Mouse (Mus musculus) frontal cortex, postnatal 25 days (tissue): Measurements from ENCODE around the gene Rgs6.

Source experiments
- DNase-seq, 2 experiments: peaks; one replicate each; pipeline ENCODE4 v3.0.0; 2022; ENCODE audit warnings: low spot score in 2 of 2

The Rgs6 gene

GRCm38 (mm10) chr12:82972661-82973060 lies 384.6 kb downstream of the Rgs6 start:
- no peak for DNase-seq

GRCm38 (mm10) chr12:82973771-82974170 lies 385.7 kb downstream of the Rgs6 start:
- DNase-seq, result no peak

DNA sequence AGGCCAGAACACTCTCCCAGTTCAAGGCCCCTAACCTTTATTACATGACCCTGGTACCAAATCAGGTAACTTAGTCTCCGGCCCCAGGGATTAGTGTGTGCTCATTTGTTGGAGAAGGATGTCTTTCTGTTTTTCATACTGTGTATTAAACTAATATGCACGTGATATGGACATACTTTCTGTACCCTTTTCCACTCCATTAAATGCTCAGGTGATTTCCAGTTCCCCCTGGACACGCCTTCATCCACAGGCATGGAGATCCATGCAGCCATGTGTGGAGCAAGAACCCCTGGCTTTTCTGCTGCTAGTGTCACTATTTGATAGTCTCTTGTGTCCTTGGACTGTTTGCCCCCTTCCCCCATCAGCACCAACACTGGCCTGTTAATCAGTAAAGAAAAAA lies 390.2 kb downstream of the Rgs6 start:
- DNase-seq, result no peak

DNA sequence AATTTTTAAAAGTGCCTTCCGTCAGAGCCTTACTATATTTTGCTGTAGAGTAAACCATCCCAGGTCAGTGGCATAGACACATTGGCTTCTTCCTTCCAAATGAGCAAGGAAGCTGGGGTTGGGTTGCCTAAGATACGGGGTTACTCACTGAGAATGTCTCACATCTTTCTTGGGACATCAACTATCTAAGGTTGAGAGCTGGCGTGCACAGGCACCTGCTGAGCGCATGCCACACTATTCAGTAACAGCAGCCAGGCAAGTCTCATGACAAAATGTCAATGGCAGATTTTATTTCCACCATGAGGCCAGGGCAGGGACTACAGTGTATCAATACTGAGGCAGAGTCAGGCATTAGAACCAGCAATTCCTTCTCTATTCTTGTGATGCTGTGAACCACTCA lies 394.6 kb downstream of the Rgs6 start:
- DNase-seq, result no peak

DNA sequence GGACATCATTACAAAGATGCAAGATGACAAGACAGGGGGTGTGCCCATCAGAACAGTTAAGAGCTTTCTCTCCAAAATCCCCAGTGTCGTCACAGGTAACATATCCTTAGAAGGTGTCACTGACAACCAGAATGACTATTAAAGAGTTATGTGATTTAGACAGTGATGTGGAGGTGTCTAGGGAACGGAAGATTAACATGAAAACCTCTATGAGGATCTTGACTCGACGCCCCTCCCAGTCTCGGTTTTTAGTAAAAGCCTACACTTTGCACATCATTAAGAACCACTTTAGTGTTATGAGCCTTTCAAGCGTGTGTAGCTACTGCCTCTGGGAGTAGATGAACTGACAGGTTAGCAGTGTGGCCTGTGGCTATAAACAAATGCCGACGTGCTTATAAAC lies 397.2 kb downstream of the Rgs6 start:
- no peak for DNase-seq

GRCm38 (mm10) chr12:82987661-82988060 lies 399.6 kb downstream of the Rgs6 start:
- DNase-seq, result no peak

GRCm38 (mm10) chr12:82993905-82994304 lies 405.8 kb downstream of the Rgs6 start:
- no peak for DNase-seq

DNA sequence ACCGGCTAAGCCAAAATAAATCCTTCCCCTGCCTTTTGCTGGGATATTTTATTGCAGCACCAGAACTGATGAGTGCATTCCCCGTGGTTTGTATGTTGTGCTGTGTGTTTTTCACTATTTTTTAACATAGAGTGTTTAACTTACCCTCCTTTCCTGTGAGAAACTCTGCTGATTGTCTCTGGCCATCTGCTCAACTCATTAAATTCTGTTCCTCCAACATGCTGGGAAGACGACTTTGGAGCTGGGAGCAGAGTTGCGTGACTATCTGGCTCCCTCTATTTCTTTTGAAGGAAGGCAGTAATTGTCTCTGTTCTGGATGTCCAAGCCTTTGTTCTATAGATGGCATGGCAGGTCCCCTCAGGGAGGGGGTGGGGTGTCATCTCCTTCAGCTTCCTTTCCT lies 408.7 kb downstream of the Rgs6 start:
- no peak for DNase-seq

- DNase-seq, result no peak
Measured at GRCm38 (mm10) chr12:82998682-82999332, 410.7 kb downstream of the Rgs6 start.

GRCm38 (mm10) chr12:82999333-83000032 lies 411.4 kb downstream of the Rgs6 start:
- no peak for DNase-seq

GRCm38 (mm10) chr12:83000033-83000570 lies 412.0 kb downstream of the Rgs6 start:
- DNase-seq, result no peak

GRCm38 (mm10) chr12:83000957-83001356 lies 412.9 kb downstream of the Rgs6 start:
- DNase-seq, result no peak

DNA sequence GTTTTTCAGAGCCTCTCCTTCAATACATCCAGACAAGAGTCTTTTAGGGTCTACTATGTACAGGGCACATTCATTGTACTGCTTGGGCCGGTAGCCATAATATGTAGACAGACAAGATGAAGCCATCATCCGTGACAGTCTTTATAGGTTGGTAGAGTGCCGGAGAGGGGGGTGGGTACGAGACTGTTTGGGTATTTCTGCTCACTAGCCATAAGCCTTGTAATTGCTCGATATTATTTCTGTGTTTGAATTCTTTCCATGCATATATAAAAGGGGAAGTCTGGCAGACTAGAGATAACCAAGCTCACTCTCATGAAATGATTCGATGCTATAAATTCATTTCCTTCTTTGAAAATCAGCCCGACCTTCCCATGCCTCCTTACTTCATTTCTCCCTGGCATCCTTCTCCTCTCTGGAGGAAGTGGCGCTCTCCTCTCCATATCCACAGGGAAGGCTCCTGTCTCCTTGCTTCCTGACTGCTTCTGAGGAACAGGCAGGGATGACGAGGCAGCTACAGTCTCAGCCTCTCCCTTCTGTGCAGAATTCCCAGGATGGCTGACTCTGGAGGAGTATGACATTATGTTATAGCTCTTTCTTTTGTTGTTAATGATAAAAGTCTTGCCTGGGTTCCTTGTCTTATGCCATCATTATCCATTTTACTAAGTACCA lies 416.1 kb downstream of the Rgs6 start:
- DNase-seq, result no peak

DNA sequence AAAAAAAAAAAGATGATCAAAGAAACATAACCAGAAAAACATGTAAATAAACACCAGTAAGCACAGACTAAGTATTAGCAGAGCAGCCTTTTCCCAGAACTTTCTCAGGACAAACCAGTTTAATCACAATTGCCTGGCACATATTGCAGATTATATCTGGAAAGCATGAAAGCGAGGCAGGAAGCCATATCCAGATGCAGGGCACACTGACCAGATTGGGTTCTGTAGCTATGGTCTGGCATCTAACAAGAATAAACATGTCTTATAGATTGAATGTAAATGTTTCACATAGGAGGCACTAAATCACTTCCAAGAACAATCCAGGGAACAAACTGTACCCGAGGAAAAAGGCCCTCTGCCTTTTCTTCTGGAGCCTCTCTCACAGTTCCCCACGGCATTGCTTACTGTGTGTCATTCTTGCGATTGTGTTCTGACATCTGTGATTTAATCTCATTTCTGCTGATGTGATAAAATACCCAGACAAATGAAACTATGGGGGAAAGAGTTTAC lies 423.0 kb downstream of the Rgs6 start:
- DNase-seq, result no peak

DNA sequence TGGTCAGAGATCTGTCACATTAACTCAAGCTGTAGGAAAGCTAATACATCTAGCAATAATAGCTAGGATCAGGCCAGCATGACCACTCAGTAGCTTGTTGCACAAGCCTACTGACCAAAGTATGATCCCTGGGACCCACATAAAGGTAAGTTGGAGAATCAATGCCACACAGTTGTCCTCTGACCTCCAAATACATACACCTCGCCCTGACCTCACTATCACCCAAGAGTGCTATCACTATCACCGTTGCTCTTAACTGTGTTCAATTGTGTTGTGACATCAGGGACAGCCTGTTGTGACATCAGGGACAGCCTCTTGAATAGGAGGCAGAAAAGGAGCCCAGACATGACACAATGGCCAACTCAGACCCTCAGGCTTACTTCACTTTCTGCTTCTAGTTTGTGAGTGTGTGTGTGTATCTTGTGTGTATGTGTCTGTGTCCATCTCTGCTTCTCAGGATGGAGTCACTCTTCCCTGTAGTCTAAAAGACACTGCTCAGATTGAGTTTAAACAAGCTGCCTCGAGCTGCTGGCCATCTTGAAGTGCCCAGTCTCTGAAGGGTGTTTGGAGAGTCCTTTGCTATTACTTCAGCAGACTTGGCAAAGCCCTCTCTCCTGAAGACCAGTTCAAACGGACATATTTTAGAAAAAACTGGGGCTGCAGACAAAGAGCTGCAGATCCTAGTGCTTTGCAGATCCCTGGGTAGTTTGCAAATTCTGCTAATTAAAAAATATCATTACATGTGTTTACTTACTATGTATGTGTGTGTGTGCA lies 426.0 kb downstream of the Rgs6 start:
- DNase-seq, result no peak

DNA sequence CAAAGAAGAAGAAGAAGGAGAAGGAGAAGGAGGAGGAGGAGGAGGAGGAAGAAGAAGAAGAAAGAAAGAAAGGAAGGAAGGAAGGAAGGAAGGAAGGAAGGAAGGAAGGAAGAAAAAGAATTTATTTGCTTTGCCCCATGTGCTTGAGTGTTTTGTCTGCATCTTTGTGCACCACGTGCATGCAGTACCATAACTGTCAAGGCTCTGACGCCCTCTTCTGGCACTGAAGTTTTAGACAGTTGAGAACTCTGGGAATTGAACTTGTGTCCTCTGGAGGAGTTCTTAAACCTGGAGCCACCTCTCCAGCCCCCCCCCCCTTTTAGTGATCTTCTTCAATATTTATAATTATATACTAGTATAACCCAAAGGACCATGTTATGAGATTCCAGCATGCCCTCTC lies 426.8 kb downstream of the Rgs6 start:
- no peak for DNase-seq

- no peak for DNase-seq
Measured at GRCm38 (mm10) chr12:83015366-83015765, 427.3 kb downstream of the Rgs6 start.

DNA sequence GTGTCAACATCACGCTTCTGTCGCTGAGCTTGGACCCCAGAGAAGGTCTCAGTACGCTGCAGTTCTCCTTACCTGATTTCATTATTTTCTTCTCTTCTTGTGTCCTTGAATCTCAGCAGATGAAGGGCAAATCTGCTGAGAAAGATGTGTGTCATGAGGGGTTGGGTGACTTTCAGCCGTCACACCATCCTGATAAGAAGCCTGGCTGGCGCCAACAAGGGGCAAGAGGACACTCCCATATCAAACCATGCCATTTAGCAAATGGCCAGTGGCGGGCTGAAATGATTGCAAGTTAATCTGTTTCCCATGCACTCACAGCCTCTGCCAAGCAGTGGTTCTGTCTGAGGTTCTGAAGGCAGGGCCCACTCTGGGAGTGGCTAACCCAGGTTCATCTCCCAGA lies 428.4 kb downstream of the Rgs6 start:
- no peak for DNase-seq

DNA sequence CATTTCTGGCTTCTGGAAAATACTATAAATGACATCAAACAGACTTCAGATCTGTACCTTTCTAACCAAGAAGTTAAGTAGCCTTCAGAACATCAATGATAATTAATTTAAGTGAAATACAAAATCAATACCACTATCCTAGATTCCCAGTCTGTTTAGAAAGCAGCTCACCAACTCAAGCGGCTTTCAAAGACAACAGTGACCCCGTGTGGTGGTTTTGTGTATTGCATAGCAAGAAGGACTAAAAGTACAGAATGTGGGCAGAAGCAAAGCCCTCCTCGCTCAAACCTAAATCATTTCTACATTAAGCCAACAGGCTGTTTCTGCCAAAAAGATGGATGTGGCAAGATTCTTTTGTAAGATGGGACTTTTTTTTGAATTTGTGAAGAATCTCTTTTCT lies 429.9 kb downstream of the Rgs6 start:
- DNase-seq, result peak; percentile 76 to 91

- no peak for DNase-seq
Measured at GRCm38 (mm10) chr12:83026985-83027384, 438.9 kb downstream of the Rgs6 start.

DNA sequence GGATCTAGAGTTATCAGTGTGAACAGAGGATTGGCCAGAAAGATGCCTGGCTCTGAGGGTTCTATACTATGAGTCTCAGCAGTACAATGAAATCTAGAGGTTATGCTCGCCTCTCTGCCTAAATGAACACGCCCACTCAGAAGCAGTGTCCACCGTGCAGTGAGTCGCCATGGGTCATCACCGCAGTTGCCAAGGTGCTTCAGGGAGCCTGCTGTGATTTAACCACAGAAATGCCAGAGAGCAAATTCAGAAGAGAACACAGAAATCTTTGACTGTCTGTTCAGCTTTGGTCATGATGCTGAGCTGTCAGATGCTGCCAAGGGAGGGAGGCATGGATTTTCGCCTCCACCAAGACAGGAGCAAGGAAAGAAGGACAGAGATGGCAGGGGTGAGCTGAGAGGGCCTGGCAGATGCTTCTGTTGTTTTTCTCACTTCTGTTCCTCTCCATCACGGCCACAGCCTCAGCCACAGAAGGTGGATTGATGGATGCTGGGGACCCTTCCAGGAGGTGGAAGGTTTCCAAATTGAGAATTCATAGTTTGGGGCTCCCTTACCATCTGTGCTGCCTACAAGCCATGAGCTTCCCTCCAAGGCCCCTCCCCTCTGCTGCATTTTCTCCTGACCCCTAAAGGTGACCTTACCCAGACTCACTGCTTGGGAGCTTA lies 445.2 kb downstream of the Rgs6 start:
- no peak for DNase-seq
